Comparison of ENCODE assay signal across 8 mouse cellular contexts in the genomic region with DNA sequence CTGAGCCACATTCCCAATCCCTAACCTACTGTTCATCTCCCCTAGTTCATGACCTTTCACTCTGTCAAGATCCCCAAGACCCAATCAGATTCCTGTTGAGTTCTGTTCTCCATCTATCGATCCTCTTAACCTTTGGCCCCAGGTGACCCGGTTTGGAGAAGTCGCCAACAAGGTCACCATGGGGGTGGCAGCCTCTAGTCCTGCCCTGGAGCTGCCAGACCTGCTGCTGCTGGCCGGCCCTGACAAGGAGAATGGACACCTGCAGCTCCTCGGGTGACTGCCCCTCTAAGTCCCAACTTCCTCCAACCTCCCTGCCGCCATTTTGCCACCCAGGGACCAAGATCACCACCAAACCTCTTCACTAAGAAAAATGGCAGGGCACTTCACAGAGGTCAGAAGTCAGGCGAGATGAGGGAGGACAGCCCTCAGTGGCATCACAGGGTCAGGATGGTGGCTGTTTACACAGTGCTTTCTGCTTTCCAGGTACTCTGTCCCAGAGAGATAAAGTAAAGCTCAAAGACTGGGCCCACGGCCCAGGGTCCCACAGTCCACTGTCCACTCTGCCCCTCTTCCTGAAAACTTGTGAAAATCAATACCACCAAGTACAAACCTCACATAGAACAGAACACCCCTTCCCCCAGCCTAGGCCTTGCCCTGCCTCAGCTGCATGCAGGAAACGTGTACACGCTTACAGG. TPM values are rescaled to one million over a fixed set of nuclear protein-coding genes. Genes with fewer than 3 reads are reported as not detected.
DNase-seq lines count a peak whose midpoint lies in the region; ATAC-seq and TF ChIP-seq lines count a peak whose summit lies in the region.

No protein-coding gene starts in this region.

- H3K4me3 ChIP-seq in neural tube, embryonic 11.5 days (ENCODE audit: low read depth, low read length), result peak overlapping the region; percentile 69
- H3K4me3 ChIP-seq in limb, embryonic 14.5 days (replicated peaks; ENCODE audit: low read length), result peak overlapping the region; percentile 73
- peak overlapping the region; percentile 96 for H3K4me3 ChIP-seq in testis, adult 2 months (ENCODE audit: control insufficient read depth, low read depth, low read length)

- peak overlapping the region; percentile 83 for H3K9ac ChIP-seq in neural tube, embryonic 11.5 days (ENCODE audit: low read length)
- H3K9ac ChIP-seq in limb, embryonic 14.5 days (ENCODE audit: low read depth, low read length, severe bottlenecking), result peak overlapping the region; percentile 87

- peaks cover 2% of the 10 kb centered on the region for H3K36me3 ChIP-seq in neural tube, embryonic 11.5 days (ENCODE audit: control insufficient read depth, insufficient read depth, low read length)
- H3K36me3 ChIP-seq in limb, embryonic 14.5 days (ENCODE audit: control insufficient read depth, insufficient read depth, low read length), result peaks cover 15% of the 10 kb centered on the region
- H3K36me3 ChIP-seq in testis, adult 2 months (ENCODE audit: control insufficient read depth, insufficient read depth, low read length), result no peaks in the 10 kb centered on the region

- ATAC-seq in neural tube, embryonic 11.5 days (ENCODE audit: insufficient read depth, low FRiP score, low TSS enrichment), result no peak
- ATAC-seq in limb, embryonic 14.5 days (ENCODE audit: low FRiP score, low read depth), result no peak

- peaks cover 6% of the 10 kb centered on the region; the same call in 1 of the 2 replicates for H3K4me1 ChIP-seq in neural tube, embryonic 11.5 days (ENCODE audit: control insufficient read depth, insufficient read depth, low read length)
- H3K4me1 ChIP-seq in limb, embryonic 14.5 days (ENCODE audit: control insufficient read depth, insufficient read depth, low read length), result peaks cover 13% of the 10 kb centered on the region; the same call in 1 of the 2 replicates
- peaks cover 13% of the 10 kb centered on the region for H3K4me1 ChIP-seq in testis, adult 2 months (ENCODE audit: control insufficient read depth, insufficient read depth, low read length)

- peak overlapping the region; percentile 71 for H3K4me2 ChIP-seq in neural tube, embryonic 11.5 days (ENCODE audit: low read depth)
- peak overlapping the region; percentile 87 for H3K4me2 ChIP-seq in limb, embryonic 14.5 days (replicated peaks; ENCODE audit: low read depth, low read length, severe bottlenecking)

- WGBS in neural tube, embryonic 11.5 days, result 83% methylated on average over 10 of the region's 10 CpGs
- WGBS in limb, embryonic 14.5 days, result 85% methylated on average over 10 of the region's 10 CpGs

- H3K27me3 ChIP-seq in neural tube, embryonic 11.5 days (ENCODE audit: control insufficient read depth, insufficient read depth, low read length), result no peaks in the 10 kb centered on the region
- no peaks in the 10 kb centered on the region for H3K27me3 ChIP-seq in limb, embryonic 14.5 days (ENCODE audit: control insufficient read depth, insufficient read depth, low read length)
- no peaks in the 10 kb centered on the region for H3K27me3 ChIP-seq in testis, adult 2 months (ENCODE audit: control insufficient read depth, insufficient read depth, low read length)

- no peak overlapping the region for H3K27ac ChIP-seq in neural tube, embryonic 11.5 days (ENCODE audit: low read depth, low read length)
- H3K27ac ChIP-seq in limb, embryonic 14.5 days (replicated peaks; ENCODE audit: low read depth, low read length), result no peak overlapping the region
- peak overlapping the region; percentile 46; the same call in 1 of the 2 replicates for H3K27ac ChIP-seq in testis, adult 2 months (ENCODE audit: control insufficient read depth, insufficient read depth, low read depth, low read length)

- H3K9me3 ChIP-seq in neural tube, embryonic 11.5 days (ENCODE audit: control insufficient read depth, low read length), result no peaks in the 10 kb centered on the region
- H3K9me3 ChIP-seq in limb, embryonic 14.5 days (ENCODE audit: control insufficient read depth, low read length), result no peaks in the 10 kb centered on the region

- TF ChIP-seq CTCF in testis, adult 2 months (IDR thresholded peaks at IDR 0.05; ENCODE audit: control insufficient read depth, insufficient read depth, insufficient replicate concordance, low read depth, low read length), result no peak

- no peak for TF ChIP-seq POLR2A in limb, embryonic 14.5 days (IDR thresholded peaks at IDR 0.05; ENCODE audit: borderline replicate concordance, extremely low read depth, insufficient read depth, insufficient read length)
- TF ChIP-seq POLR2A in testis, adult 2 months (IDR thresholded peaks at IDR 0.05; ENCODE audit: control insufficient read depth, low read depth, low read length), result no peak

- DNase-seq in cerebellum, adult 9-10 months, result peak; percentile 58
- DNase-seq in cerebellum, postnatal 4 days (ENCODE audit: low spot score in 2 of 2), result no peak
- no peak for DNase-seq in neural tube, embryonic 11.5 days (ENCODE audit: low spot score)
- DNase-seq in neural tube, embryonic 10.5 days (ENCODE audit: extremely low spot score, low spot score), result no peak
- no peak for DNase-seq in limb, embryonic 14.5 days (ENCODE audit: low spot score)
- no peak for DNase-seq in cerebellum, adult 11 months
- no peak for DNase-seq in layer of hippocampus, adult 18-20 months (ENCODE audit: low spot score in 2 of 2)

RNA-seq across cellular contexts. Expression of a gene that starts 1.1 kb away (rescaled TPM):
- 12.3 and 13.3 TPM in 2 replicates for polyA plus RNA-seq in neural tube, embryonic 11.5 days (2014; fragmentation: Nextera tagmentation; extraction: Ambion mirVana)
- polyA plus RNA-seq in limb, embryonic 14.5 days (2012; rRNA removed), result 19.8 and 21.5 TPM in 2 replicates
- polyA plus RNA-seq in limb, embryonic 14.5 days (2014; fragmentation: Nextera tagmentation; extraction: Ambion mirVana), result 12.2 and 13.6 TPM in 2 replicates
- 1,517 and 1,849 TPM in 2 replicates for polyA plus RNA-seq in testis, adult 2 months (2012; rRNA removed)
- 10 to 100 TPM; 16.2 to 17.6 TPM for total RNA-seq in layer of hippocampus, adult 18-20 months (2021)

RNA-seq across cellular contexts. Expression of a gene that starts 1.2 kb away (rescaled TPM):
- 104 and 110 TPM in 2 replicates for polyA plus RNA-seq in neural tube, embryonic 11.5 days (2014; fragmentation: Nextera tagmentation; extraction: Ambion mirVana)
- polyA plus RNA-seq in limb, embryonic 14.5 days (2012; rRNA removed), result 182 and 265 TPM in 2 replicates
- polyA plus RNA-seq in limb, embryonic 14.5 days (2014; fragmentation: Nextera tagmentation; extraction: Ambion mirVana), result 149 and 151 TPM in 2 replicates
- 122 and 127 TPM in 2 replicates for polyA plus RNA-seq in testis, adult 2 months (2012; rRNA removed)
- total RNA-seq in layer of hippocampus, adult 18-20 months (2021), result 100 to 1,000 TPM; 235 to 245 TPM

RNA-seq across cellular contexts. Expression of a gene that starts 26.9 kb away (rescaled TPM):
- polyA plus RNA-seq in neural tube, embryonic 11.5 days (2014; fragmentation: Nextera tagmentation; extraction: Ambion mirVana), result 0.07 TPM in 1 of 2 replicates, not detected in the other
- 0.03 TPM in 2 replicates for polyA plus RNA-seq in limb, embryonic 14.5 days (2012; rRNA removed)
- polyA plus RNA-seq in limb, embryonic 14.5 days (2014; fragmentation: Nextera tagmentation; extraction: Ambion mirVana), result 0.06 and 0.15 TPM in 2 replicates
- polyA plus RNA-seq in testis, adult 2 months (2012; rRNA removed), result 0.04 TPM in 1 of 2 replicates, not detected in the other
- total RNA-seq in layer of hippocampus, adult 18-20 months (2021), result under 1 TPM; 0.27 to 0.28 TPM

RNA-seq across cellular contexts. Expression of a gene that starts 29.7 kb away (rescaled TPM):
- 60.0 and 66.2 TPM in 2 replicates for polyA plus RNA-seq in neural tube, embryonic 11.5 days (2014; fragmentation: Nextera tagmentation; extraction: Ambion mirVana)
- 167 and 215 TPM in 2 replicates for polyA plus RNA-seq in limb, embryonic 14.5 days (2012; rRNA removed)
- 78.9 and 81.5 TPM in 2 replicates for polyA plus RNA-seq in limb, embryonic 14.5 days (2014; fragmentation: Nextera tagmentation; extraction: Ambion mirVana)
- polyA plus RNA-seq in testis, adult 2 months (2012; rRNA removed), result 118 and 120 TPM in 2 replicates
- total RNA-seq in layer of hippocampus, adult 18-20 months (2021), result 100 to 1,000 TPM in 1 of 2 experiments, 10 to 100 TPM in 1; 86.1 to 100 TPM

RNA-seq across cellular contexts. Expression of a gene that starts 32.3 kb away (rescaled TPM):
- 1.2 and 1.6 TPM in 2 replicates for polyA plus RNA-seq in neural tube, embryonic 11.5 days (2014; fragmentation: Nextera tagmentation; extraction: Ambion mirVana)
- polyA plus RNA-seq in limb, embryonic 14.5 days (2012; rRNA removed), result 1.8 and 3.1 TPM in 2 replicates
- 0.37 and 0.58 TPM in 2 replicates for polyA plus RNA-seq in limb, embryonic 14.5 days (2014; fragmentation: Nextera tagmentation; extraction: Ambion mirVana)
- polyA plus RNA-seq in testis, adult 2 months (2012; rRNA removed), result 1.00 and 1.2 TPM in 2 replicates
- total RNA-seq in layer of hippocampus, adult 18-20 months (2021), result 10 to 100 TPM; 13.0 TPM

Comparison
In these comparisons a context has a peak if more than half of its experiments do, and no peak if none do; other contexts are left out.
1. RNA of a gene that starts 1.1 kb away (polyA plus RNA-seq): 1,517 to 1,849 TPM in testis, adult 2 months; 12.2 to 21.5 TPM in limb, embryonic 14.5 days and 12.3 to 13.3 TPM in neural tube, embryonic 11.5 days; every median in the first group is over 10 times any median in the second.
2. Peak in every context shown above with its lines, with median percentiles within 50 percentile points of each other: H3K4me3 ChIP-seq.